Mouse (Mus musculus) frontal cortex, adult 2 months (tissue): Measurements from ENCODE around the gene Gzmm. TPM values are rescaled to one million over a fixed set of nuclear protein-coding genes. Genes with fewer than 3 reads are reported as not detected.
A peak's percentile ranks its signal among the peaks of the same experiment; 100 is the strongest.

Experiments used
- DNase-seq, 2 experiments: peaks; one replicate each; pipeline ENCODE4 v3.0.0; 2022; ENCODE audit warnings: low spot score in 1 of 2; ENCODE audit errors: extremely low spot score in 1 of 2
- polyA plus RNA-seq: library from polyadenylated mRNA; depleted of rRNA; stranded (reverse); fragments of >200 nt; gene quantifications from 2 replicates; pipeline ENCODE4 v1.2.3, GENCODE M21; 2012; rRNA removed

Gene Gzmm
- polyA plus RNA-seq: 1.8 and 2.1 TPM in 2 replicates

DNA sequence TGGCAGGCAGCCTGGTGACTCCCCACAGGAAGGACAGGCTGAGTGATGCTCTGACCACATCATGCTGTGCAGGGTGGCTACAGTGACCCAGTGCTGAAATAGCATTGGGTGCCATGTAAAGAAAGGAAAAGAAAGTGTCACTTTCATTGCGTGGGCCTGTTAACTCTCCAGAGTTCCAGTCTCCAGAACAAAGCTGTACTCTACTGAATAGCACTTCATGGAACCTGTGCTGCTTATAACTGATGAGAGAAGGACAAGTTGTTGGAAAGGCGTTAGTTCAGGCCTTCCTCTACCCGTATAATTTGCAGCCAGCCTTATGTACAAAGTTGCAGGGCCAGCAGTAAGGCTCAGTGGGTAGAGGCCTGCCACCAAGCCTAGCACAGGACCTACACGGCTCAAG, at the start of gene Gzmm:
Gene Gzmm (plus strand): TSS at position 301 of the 400 bp plus-strand sequence.
- no peak for DNase-seq

DNA sequence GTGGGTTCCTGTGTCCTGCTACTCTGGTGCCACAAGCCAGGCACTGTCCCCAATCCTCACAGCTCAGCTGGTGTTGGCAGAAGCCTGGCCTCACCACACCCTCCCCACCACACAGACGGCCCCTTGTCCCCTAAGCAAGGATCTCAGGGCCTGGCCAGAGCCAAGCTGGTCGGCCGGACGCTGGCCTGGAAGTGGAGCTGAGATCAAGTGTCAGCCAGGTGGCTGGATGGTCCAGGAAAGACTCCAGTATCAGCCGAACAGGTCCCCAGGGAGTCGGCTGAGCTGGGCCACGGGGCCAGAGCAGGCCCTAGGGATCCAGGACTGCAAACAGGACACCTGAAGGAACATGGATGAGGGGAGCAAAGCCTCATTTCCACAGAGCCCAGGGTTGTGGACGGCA, 43.1 kb upstream of the Gzmm start, which contains the start of gene Odf3l2:
Gene Odf3l2 (minus strand): TSS at position 28 of the 400 bp plus-strand sequence.
- no peak for DNase-seq

DNA sequence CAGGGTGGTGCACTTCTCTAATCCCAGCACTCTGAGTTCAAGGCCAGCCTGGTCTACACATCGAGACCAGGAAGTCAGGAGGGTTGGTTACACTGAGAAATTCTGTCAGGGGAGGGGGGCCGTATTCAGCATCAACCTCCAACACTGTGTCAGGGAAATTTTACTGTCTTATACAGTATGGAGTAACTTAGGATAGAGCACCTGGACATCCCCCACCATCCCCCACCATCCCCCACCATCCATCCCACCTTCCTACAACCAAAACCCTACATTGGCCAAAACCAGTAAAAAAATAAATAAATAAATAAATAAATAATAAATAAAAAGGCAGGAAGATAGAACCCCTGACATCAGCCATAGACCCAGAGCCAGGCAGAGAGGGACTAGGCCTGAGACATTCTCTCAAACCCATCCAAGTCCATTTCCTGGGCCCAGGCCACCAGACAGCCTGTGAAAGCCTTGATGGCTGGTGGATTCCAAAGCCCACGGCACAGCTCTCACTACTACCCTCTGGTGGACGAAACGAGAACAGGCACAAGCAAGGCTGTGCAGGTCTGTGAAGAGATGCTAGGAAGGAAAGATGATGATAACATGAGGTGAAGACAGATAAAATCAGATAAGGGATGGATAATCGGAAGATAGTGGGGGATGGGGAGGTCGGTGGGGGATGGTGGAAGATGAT, 39.6 kb upstream of the Gzmm start:
- peak in 1 of 2 experiments; percentile 91 for DNase-seq

DNA sequence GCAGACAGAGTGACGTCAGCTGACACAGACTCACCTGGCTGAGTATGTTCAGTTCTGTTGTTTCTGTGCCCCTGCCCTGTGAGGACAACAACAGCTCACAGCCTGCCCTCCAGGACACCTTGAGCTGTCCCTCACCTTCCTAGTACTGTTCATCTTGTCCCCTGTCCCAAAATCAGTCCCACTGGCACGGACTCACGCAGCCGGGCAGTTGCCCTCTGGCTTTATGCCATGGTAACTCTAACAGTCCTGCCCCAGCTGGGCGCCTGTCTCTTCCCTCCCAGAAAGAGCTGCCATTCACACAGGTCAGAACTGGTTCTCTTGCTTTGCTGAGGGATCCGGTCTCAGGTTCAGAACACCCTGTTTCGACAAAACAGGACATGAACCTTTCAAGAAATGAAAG, 36.0 kb upstream of the Gzmm start:
- DNase-seq: no peak

DNA sequence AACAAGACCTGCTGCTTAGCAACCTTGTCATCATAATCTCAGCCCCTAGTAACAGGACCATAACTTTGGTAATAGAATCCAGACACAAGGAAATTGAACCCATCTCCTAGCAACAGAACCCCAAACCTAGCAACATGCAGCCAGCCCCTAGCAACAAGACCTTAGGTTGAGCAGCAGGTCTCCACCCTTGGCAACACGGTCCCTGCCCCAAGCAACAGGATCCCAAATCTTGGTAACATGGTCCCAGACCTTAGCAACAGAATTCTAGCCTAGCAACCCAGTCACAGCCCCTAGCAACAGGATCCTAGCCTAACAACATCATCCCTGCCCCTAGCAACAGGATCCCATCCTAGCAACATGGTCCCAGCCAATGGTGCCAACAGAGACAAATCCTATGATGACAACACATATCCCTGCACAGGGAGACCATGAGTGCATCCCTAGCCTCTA, 33.8 kb upstream of the Gzmm start:
- peak in 1 of 2 experiments; percentile 47 for DNase-seq

DNA sequence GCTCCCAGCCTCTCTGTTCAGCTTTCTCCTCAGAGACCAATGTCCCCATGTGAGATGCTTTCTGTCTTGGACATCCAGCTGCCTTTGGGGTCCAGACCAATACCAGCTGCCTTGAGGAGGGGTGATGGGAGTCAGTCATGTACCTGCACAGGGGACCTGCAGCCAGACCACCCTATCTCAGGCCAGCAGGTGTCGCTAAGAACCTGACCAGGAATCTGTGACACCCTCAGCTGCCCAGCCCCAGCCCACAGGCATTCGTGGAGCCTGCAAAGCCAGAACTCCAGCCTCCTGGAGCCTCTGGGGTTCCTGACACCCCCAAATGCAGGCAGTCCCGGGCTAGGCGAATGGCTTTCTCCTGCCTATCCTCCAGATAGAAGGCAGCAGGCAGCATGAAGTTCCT, 30.0 kb upstream of the Gzmm start:
- no peak for DNase-seq

DNA sequence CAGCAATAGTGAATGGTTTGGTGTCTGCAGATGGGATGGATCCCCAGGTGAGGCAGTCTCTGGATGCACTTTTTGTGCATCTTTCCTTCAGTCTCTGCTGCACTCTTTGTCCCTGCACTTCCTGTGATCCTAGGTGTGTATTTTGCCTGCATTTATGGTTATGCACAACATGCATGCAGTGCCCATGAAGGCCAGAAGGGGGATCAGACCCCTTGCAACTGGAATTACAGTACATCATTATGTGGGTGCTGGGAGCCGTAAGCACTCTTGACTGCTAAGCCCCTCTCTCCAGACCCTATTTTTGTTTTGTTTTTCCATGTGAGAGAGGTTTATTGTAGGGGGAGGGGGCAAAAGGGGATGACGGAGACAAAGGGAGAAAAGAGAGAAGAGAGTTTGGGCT, 28.5 kb upstream of the Gzmm start:
- no peak for DNase-seq

DNA sequence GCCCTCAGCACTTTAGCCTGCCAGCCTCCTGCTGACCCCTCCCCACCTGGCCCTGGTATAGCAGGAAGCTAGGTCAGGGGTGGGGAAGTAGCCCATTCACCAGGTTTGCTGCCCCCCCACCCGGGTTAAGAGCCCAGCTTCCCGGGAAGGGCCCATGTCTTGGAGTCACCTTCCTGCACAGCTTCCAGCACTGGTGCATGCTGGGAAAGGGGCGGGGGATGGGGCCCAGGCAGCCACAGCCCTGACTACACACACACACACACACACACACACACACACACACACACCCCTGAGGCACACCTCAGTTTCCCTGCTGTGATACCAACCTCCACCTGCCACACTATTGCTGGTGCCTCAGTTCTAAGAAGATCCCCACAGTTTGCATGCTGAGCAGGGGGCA, 27.0 kb upstream of the Gzmm start:
- no peak for DNase-seq

DNA sequence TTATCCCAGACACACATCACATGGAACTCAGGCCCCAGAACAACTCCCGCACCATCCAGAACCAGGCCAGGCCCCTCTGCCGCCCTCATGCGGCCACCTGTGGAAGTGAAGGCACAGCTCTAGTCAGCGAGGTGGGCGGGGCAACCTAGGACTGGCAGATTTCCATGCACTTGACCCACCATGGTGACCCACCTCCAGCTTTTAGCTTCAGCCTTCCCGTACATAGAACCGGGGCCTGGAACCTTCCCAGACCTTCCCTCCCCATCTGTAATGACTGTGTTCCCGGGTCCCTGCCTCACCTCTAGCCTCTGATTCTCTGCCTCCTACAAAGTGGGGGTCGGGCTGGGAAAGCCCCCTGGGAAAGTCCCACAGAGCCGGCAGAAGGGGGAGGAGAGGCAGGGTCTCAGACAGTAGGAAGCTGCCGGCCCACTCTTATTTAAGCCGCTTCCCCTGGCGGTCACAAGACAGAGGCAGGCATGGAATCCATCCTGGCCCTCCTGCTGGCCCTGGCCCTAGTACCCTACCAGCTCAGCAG, 24.6 kb upstream of the Gzmm start, which contains the start of gene Madcam1:
Gene Madcam1 (plus strand): TSS at position 429 of the 535 bp plus-strand sequence.
- peak in 1 of 2 experiments; percentile 79 for DNase-seq

DNA sequence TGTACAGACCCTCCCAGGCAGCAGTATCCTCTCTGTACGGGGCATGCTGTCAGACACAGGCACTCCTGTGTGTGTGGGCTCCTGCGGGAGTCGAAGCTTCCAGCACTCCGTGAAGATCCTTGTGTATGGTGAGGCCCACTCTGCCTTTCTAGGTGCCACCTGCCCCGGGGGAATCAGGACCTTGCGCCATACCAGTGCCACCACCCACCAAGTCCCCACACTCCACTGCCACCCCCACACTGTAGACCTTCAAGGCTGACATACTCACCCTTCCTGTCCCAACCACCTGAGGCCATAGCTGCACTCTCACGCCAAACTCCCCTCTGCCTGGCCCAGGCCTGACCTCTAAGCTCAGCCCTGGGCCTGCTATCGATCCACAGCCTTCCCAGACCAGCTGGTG, 23.8 kb upstream of the Gzmm start:
- no peak for DNase-seq

DNA sequence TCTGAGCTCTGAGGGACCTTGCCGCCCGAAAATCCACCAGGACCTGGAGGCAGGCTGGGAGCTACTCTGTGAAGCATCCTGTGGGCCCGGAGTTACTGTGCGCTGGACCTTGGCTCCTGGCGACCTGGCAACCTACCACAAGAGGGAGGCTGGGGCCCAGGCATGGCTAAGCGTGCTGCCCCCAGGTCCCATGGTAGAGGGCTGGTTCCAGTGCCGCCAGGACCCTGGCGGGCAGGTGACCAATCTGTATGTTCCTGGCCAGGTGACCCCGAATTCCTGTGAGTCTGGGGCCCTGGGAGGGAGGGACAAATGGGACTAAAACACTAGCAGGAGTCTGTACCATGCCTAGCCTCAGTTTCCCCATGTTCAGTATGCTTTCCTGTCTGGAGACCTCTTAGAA, 22.3 kb upstream of the Gzmm start:
- no peak for DNase-seq

DNA sequence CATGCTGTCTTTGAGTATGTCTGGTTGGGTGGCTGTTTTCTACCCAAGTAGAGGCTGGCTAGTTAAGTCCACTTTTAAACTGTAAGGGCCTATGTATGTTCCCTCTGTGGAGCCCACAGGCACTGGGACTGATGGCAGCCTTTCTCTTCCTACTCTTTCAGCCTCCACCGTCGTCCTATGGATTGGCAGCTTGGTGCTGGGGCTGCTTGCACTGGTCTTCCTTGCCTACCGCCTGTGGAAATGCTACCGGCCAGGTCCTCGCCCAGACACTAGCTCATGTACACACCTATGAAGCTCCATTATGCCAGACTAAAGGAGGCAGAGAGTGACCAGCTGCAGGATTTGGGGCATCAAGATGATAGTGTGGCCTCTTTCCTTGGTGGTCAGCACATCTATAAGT, 20.7 kb upstream of the Gzmm start:
- no peak for DNase-seq

DNA sequence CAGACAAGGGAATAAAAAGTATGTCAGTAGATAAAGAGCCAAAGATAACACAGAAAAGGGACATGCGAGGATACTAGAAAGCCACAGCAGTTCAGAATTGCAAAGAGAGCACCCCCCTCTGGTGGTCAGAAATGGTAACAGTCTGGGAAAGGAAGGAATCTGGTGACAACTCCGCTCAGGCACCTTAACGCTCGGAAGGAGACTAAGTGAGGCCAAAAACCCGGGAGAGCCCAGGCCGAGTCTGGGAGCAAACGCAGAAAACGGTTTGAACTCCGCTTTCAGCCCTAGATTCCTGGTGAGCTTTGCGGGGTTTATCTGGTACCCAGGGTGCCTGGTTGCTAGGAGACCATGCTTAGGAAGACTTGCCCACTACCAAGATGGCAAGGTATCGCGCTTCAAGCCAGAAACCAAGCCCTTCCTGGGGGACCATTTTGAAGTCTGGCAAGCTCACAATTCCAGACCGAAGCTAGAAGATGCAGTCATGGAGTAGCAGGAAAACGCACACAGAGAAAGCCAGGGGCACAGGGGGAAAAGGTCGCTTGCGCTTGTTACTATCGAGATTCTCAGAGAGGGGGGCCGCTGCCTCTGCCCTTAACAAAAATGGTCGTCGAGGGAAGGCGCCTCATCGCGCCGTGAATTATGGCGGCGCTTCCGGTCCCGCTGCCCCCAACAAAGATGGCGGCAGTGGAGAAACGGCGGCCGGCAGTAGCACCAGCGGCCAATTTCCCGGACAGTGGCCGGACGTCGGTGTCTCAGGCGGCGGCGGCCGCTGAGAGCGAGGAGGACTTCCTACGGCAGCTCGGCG, 19.8 kb upstream of the Gzmm start, which contains the start of gene Tpgs1:
Gene Tpgs1 (plus strand): TSS at position 599 of the 805 bp plus-strand sequence.
- peak; percentile 89 to 97 for DNase-seq

DNA sequence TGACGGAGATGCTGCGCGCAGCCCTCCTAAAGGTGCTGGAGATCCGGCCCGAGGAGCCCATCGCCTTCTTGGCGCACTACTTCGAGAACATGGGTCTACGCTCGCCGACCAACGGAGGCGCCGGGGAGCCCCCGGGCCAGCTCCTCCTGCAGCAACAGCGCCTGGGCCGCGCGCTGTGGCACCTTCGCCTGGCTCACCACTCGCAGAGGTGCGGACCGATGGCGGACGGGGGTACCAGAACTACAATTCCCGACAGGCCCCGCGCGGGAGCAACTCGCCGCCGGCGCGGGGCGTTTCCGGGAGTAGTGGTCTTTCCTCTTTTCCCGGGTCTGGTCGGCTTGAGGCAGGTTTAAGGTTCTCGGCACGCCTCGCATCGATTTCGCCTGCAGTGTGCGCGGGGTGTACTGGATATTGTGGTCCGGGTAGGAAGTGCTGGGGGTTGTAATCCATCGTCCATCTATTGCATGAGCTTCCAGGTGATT, 19.2 kb upstream of the Gzmm start:
- DNase-seq: peak in 1 of 2 experiments; percentile 84

DNA sequence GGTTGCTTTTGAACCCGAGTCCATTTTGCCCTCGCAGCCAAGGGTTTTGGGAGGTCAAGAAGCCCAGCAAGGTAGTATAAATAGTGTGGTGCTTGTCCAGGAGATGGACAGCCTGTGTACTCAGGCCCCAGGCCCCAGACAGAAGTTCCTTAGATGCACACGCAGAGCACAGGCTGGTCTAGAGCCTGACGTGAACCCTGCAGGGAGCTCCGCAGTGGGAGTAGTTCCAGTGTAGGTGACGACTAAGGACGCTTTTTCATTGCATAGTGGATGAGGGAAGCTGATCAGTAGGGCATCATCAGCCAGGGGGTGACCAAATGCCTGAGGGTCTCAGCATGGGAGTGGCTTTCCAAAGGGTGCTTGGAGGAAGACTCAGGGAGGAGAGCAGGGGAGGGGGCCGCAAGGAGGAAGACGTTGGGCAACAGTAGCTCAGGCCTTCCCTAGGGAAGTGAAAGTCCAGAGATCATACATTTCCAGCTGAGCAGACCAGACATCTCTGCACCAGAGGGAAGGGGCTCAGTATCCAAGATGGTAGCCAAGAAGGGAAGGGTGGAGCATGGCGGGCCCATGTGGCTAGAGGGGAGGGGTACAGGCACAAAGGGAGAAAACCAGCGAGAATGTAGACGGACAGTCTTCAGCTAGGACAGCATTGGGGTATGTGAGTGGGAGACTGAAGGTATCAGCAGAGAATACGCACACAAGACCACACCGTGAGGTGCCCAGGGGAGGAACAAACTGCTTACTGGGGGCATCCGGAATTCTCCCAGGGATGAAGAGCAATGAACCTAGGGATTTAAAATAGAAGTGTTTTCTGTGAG, 18.5 kb upstream of the Gzmm start:
- DNase-seq: no peak

DNA sequence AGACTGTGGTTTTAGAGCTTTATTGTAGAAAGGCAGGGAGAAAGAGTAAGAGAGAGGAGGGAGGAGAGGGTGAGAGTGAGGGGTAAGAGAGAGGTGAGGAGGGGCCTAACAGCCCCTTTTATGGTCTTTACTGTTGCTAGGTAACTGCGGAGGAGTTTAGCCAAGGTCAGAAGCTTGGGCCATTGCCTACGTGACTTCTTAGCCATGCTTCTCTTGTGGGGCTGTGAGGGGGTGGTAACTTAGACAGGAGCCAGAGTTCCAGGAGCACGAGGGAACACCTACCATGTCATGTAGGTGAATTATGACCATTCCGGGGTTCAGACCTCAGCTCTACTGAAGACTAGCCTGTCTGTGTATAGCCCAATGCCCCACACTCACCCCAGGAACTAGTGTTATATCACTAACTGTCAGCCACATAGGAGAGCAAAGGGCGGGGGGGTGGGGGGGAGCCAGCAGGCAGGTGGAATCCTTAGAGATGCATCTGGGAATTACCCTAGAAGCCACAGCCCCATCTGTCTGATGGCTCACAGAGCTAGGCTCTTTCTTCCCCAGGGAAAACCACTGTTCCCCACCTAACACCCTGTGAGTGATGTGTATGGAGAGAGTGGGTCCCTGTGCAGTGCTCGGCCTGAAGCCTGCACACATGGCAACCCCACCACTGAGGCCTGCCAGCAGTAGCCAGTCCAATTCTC, 17.3 kb upstream of the Gzmm start:
- no peak for DNase-seq

DNA sequence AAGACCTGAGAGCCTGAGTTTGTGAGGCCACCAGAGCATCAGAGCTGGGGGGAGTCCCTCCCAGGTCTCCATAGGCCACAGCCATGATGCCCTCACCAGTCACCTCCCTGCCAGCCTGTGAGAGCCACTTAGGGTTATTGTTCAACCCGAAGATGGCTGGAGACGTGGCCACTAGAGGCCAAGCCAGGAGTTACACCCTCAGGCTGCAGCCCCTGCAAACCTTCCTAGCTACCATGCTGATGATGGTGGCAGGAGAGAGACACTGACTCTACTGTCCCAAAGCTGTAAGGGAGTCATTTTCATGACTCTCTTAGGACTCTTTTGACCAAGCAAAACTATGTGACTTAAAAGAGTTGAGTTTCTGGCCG, 16.7 kb upstream of the Gzmm start:
- DNase-seq: no peak

DNA sequence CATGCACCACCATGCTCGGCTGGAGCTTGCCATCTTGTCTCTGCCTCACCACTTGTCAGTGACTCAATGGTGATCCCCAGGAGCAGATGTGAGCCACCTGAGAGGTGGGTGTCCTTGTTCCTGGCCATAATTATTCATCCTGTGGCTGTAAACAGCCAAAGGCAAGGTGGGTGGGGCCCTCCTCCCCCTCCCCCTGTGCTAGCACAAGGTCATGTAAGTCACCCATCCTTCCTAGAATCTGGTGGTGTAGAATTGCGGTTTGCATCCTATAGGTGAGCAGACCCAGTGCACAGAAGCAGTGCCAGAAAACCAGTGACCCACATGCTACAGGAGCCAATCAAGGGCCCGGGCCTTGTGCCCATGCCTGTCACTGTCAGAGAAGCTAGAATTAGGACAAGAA, 15.8 kb upstream of the Gzmm start:
- no peak for DNase-seq

DNA sequence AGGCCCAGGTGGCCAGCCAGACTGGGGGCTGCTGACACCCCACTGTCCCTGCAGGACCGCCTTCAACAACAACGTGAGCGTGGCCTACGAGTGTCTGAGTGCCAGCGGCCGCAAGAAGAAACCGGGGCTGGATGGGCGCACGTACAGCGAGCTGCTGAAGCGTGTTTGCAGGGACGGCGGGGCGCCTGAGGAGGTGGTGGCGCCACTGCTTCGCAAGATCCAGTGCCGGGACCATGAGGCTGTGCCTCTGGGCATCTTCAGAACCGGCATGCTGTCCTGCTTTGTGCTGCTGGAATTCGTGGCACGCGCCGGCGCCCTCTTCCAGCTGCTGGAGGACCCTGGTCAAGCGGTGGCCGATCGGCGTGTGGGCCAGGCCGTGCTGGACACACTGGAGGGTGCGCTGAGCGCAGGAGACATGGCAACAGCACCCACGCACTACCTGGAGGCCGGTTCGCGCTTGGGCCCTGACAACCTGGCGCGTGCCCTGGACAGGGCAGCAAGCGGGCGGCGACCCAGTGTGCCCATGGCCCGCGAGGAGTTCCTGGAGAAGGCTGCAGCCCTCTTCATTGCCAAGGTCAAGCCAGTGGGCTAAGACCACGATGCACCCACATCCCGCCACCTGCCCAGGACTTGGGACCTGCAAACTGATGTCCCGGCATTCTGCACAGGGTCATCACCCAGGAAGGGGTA, 13.3 kb upstream of the Gzmm start:
- no peak for DNase-seq
